Mouse (Mus musculus) liver, embryonic 15.5 days (tissue): Measurements from ENCODE around the gene Scgb1b7. TPM values are rescaled to one million over a fixed set of nuclear protein-coding genes. Genes with fewer than 3 reads are reported as not detected.
"Not testable (repeated sequence)": the region's sequence is repeated elsewhere in the genome, so short reads cannot be mapped to it uniquely, and the experiment has no call there.

Experiments
- ATAC-seq: fragments of 200-750 bp; cut with Nextera tagmentation; 2 replicates; pipeline ENCODE4 v1.8.0; 2017; ENCODE audit warnings: moderate number of reproducible peaks, mild to moderate bottlenecking, moderate library complexity; ENCODE audit not compliant: insufficient read depth
- H3K27ac ChIP-seq: fragments of 300-500 bp; sonication (generic); replicated peaks from 2 replicates; pipeline ENCODE4 v1.5.1; 2015; ENCODE audit warnings: mild to moderate bottlenecking, inconsistent platforms
- H3K27me3 ChIP-seq: fragments of 300-500 bp; sonication (generic); 2 replicates; pipeline ENCODE4 v1.6.1; 2015; ENCODE audit warnings: mild to moderate bottlenecking, inconsistent platforms
- H3K36me3 ChIP-seq: fragments of 300-500 bp; sonication (generic); replicated peaks from 2 replicates; pipeline ENCODE4 v1.6.1; 2015; ENCODE audit warnings: moderate library complexity, mild to moderate bottlenecking, inconsistent platforms
- H3K4me1 ChIP-seq: fragments of 300-500 bp; sonication (generic); replicated peaks from 2 replicates; pipeline ENCODE4 v1.6.1; 2015; ENCODE audit warnings: inconsistent platforms
- H3K4me2 ChIP-seq: fragments of 300-500 bp; sonication (generic); 2 replicates; pipeline ENCODE4 v1.6.1; 2015; ENCODE audit warnings: moderate library complexity, mild to moderate bottlenecking, inconsistent platforms
- H3K4me3 ChIP-seq: fragments of 300-500 bp; sonication (generic); replicated peaks from 2 replicates; pipeline ENCODE4 v1.5.1; 2015; ENCODE audit warnings: mild to moderate bottlenecking, inconsistent platforms
- H3K9ac ChIP-seq: fragments of 300-500 bp; sonication (generic); 2 replicates; pipeline ENCODE4 v1.6.1; 2015; ENCODE audit warnings: moderate library complexity, mild to moderate bottlenecking, inconsistent platforms
- H3K9me3 ChIP-seq: fragments of 300-500 bp; sonication (generic); replicated peaks from 2 replicates; pipeline ENCODE4 v1.6.1; 2016; ENCODE audit warnings: inconsistent platforms
- WGBS: fragments of 180-500 bp; shearing (Covaris S2); methylation state at CpG from one replicate; pipeline ENCODE4 v1.1.7; 2015; ENCODE audit warnings: mixed read lengths; ENCODE audit not compliant: insufficient replicate concordance; 5-methylcytosine and 5-hydroxymethylcytosine counted together
- polyA plus RNA-seq: library from polyadenylated mRNA; unstranded; fragments of >200 nt; fragmentation: Nextera tagmentation; extraction: Ambion mirVana; gene quantifications from 2 replicates; pipeline ENCODE4 v1.2.1, GENCODE M21; 2015

Scgb1b7 gene
- polyA plus RNA-seq: not detected in 2 replicates

GRCm38 (mm10) chr7:31712365-31712764, at the start of gene Scgb1b7:
TSS of gene Scgb1b7 (plus strand) at chr7:31712665.
- H3K9me3 ChIP-seq, ATAC-seq, H3K4me3 ChIP-seq, H3K36me3 ChIP-seq, H3K27ac ChIP-seq, H3K27me3 ChIP-seq, H3K9ac ChIP-seq, H3K4me1 ChIP-seq, H3K4me2 ChIP-seq: not testable (repeated sequence)
- 53% methylated on average over 4 of the region's 5 CpGs for WGBS

- not testable (repeated sequence) for H3K9ac ChIP-seq, H3K9me3 ChIP-seq, H3K4me3 ChIP-seq, H3K27ac ChIP-seq, H3K27me3 ChIP-seq, ATAC-seq, H3K36me3 ChIP-seq, H3K4me1 ChIP-seq, H3K4me2 ChIP-seq
These were observed 6.8 kb upstream of the Scgb1b7 start, which contains the start of gene Scgb2b7 for GRCm38 (mm10) chr7:31705657-31706056. TSS of gene Scgb2b7 (minus strand) at chr7:31705757.

Other genes with a start within 250 kb of the Scgb1b7 start
- gene Scgb2b7, start 6.9 kb upstream of the Scgb1b7 start, polyA plus RNA-seq: not detected in 2 replicates